Mouse (Mus musculus): ENCODE measurements around the gene P4htm.

The P4htm gene

DNA sequence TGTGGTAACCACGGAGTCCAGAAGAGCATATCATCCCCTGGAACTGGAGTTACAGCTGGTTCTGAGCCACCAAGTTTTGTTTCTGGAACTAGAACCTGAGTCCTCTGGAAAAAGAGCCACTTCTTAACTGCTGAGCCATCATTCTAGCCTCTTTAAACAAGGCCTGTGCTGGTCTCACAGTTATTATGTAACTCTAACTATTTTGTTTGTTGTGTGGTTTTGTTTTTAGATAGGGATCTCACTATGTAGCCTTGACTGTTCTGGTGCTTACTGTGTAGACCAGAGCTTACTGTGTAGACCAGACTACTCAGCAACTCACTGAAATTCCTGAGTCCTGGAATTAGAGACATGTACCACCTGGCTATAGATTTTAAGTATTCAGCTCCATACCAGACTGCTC, 50.6 kb downstream of the P4htm start:
- no peak for DNase-seq (ENCODE audit: low spot score in 2 of 2)

GRCm38 (mm10) chr9:108545986-108546385, 51.5 kb downstream of the P4htm start:
- no peak for DNase-seq (ENCODE audit: low spot score in 2 of 2)

DNA sequence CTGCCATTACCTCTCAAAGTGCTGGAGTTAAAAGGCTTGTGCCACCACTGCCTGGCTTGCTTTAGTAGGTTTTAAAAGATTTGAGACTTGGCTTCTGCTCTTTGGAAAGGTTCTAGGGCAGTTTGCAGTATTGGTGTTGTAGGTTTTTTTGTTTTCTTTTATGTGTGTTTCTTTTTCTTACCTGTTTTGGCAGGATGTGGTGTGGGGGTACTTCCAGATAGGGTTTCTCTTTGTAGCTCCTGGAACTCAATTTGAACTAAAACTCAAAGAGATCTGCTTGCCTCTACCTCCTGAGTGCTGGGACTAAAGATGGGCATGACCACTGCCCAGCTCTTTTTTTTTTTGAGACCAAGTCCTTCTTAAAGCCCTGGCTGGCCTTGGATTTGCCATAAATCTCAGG, 56.6 kb downstream of the P4htm start:
- DNase-seq (ENCODE audit: low spot score in 2 of 2) = no peak

DNA sequence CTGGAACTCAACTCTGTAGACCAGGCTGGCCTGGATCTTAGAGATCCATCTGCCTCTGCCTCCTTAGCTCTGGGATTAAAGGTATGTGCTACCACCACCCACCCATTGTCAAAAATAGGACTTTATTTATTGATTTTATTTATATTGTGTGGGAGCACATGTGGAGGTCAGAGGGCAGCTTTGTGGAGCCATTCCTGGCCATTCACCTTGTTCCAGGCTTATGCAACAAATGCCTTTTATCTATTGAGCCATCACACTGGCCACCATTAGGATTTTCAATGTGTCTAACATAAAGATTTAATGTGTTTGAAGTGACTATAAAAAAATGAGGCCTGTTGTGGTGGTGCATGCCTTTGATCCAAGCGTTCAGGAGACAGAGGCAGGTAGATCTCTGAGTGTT, 66.0 kb downstream of the P4htm start:
- no peak for DNase-seq (ENCODE audit: low spot score in 2 of 2)

DNA sequence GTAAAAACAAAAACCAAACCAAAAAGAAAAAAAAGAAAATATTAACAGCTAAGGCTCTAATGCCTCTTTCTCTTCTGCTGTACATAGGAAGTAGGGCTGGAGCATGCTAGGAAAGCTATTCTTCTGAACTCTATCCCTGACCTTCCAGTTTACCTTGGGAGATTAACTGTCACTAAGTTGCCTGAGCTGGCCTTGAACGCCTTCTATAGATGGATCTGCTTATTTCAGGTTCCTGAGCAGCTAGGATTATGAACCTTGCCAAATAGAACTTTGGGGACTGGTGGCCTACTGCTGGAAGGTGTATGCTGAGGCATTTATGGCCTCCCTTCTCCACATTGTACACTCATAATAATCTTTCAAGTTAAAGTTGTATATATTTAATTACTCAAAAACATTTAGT, 66.5 kb downstream of the P4htm start:
- DNase-seq (ENCODE audit: low spot score in 2 of 2) = no peak
